Mouse (Mus musculus): ENCODE measurements around the gene Ell2.

DNA sequence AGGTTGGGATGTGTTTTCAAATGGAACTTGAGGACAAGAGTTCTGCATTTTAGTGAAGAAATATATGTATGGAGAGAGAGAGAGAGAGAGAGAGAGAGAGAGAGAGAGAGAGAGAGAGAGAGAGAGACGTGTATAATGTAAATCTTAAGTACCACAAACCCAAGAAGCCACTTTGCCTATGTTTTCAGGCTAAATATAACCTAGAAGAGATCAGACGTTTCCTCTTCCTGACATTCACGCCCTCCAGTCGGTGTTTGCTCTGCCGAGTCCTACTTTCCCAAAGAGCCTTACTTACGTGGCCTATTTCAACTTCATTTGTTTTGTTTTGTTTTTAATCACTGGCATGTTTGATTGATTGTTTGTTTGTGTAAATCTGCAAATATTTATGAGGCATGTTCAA lies 32.0 kb downstream of the Ell2 start:
- TF ChIP-seq POLR2A (IDR thresholded peaks at IDR 0.05; ENCODE audit: control insufficient read depth, low read depth, low read length): no peak
- no peak for TF ChIP-seq CTCF (IDR thresholded peaks at IDR 0.05; ENCODE audit: control insufficient read depth, insufficient read depth, insufficient replicate concordance, low read depth, low read length)
